Mouse (Mus musculus): ENCODE measurements at regions not wholly inside any gene's neighbourhood (a gene's known extent, or its start where the extent isn't known, plus 50 kb on each side); places are given as distances from the start of the nearest gene placed in this dataset.

GRCm38 (mm10) chr12:29083426-29084221 is 332.0 kb downstream of the Eipr1 start:
- TF ChIP-seq POLR2A (IDR thresholded peaks at IDR 0.05; ENCODE audit: low read depth, low read length) (no peak), CTCF (conservative IDR thresholded peaks at IDR 0.05; ENCODE audit: insufficient read depth, insufficient read length, low read depth, low read length) (no peak)

All from kidney, adult 2 months (tissue).